Mouse (Mus musculus): ENCODE data around the gene Ifna11. TPM values are rescaled to one million over a fixed set of nuclear protein-coding genes. Genes with fewer than 3 reads are reported as not detected.

Gene Ifna11
- polyA plus RNA-seq, 1 experiment: not detected

- WGBS: 47% methylated on average over 2 of the region's 2 CpGs
- H3K4me1 ChIP-seq (ENCODE audit: control insufficient read depth, insufficient read depth, low read length): no peaks in the 10 kb centered on the region
- H3K4me3 ChIP-seq (ENCODE audit: insufficient read depth, low read depth, low read length): no peak overlapping the region
- TF ChIP-seq CTCF (conservative IDR thresholded peaks at IDR 0.05; ENCODE audit: insufficient read depth, insufficient read length, low read depth, low read length): no peak
- TF ChIP-seq POLR2A (IDR thresholded peaks at IDR 0.05; ENCODE audit: low read depth, low read length): no peak
- DNase-seq: no peak
- no peak overlapping the region for H3K27ac ChIP-seq (ENCODE audit: insufficient read depth, low read depth, low read length)
- H3K27me3 ChIP-seq (replicated peaks; ENCODE audit: control insufficient read depth, insufficient read depth, low read length): no peaks in the 10 kb centered on the region
- no peaks in the 10 kb centered on the region for H3K36me3 ChIP-seq (ENCODE audit: control insufficient read depth, insufficient read depth, low read length)
Measured at GRCm38 (mm10) chr4:88845334-88845733, 25.6 kb downstream of the Ifna11 start.

- H3K27ac ChIP-seq (ENCODE audit: insufficient read depth, low read depth, low read length): no peak within 1 kb of the TSS
- H3K4me1 ChIP-seq (ENCODE audit: control insufficient read depth, insufficient read depth, low read length): no peaks in the 10 kb centered on the region
- no peaks in the 10 kb centered on the region for H3K36me3 ChIP-seq (ENCODE audit: control insufficient read depth, insufficient read depth, low read length)
- no peak for DNase-seq
- WGBS: 75% methylated on average over 1 of the region's 1 CpGs
- no peaks in the 10 kb centered on the region for H3K27me3 ChIP-seq (replicated peaks; ENCODE audit: control insufficient read depth, insufficient read depth, low read length)
- no peak within 1 kb of the TSS for H3K4me3 ChIP-seq (ENCODE audit: insufficient read depth, low read depth, low read length)
- TF ChIP-seq POLR2A (IDR thresholded peaks at IDR 0.05; ENCODE audit: low read depth, low read length) (no peak), CTCF (conservative IDR thresholded peaks at IDR 0.05; ENCODE audit: insufficient read depth, insufficient read length, low read depth, low read length) (no peak)
Measured at GRCm38 (mm10) chr4:88849698-88850097, 29.9 kb downstream of the Ifna11 start, which contains the start of gene Ifna1. Gene Ifna1 (plus strand): TSS chr4:88850087.

GRCm38 (mm10) chr4:88851026-88851763 is 31.4 kb downstream of the Ifna11 start:
- TF ChIP-seq POLR2A (IDR thresholded peaks at IDR 0.05; ENCODE audit: low read depth, low read length): no peak
- TF ChIP-seq CTCF (conservative IDR thresholded peaks at IDR 0.05; ENCODE audit: insufficient read depth, insufficient read length, low read depth, low read length): no peak
- no peaks in the 10 kb centered on the region for H3K36me3 ChIP-seq (ENCODE audit: control insufficient read depth, insufficient read depth, low read length)
- no peak overlapping the region for H3K27ac ChIP-seq (ENCODE audit: insufficient read depth, low read depth, low read length)
- H3K27me3 ChIP-seq (replicated peaks; ENCODE audit: control insufficient read depth, insufficient read depth, low read length): no peaks in the 10 kb centered on the region
- DNase-seq: no peak
- 73% methylated on average over 4 of the region's 4 CpGs for WGBS
- no peaks in the 10 kb centered on the region for H3K4me1 ChIP-seq (ENCODE audit: control insufficient read depth, insufficient read depth, low read length)
- H3K4me3 ChIP-seq (ENCODE audit: insufficient read depth, low read depth, low read length): no peak overlapping the region

DNA sequence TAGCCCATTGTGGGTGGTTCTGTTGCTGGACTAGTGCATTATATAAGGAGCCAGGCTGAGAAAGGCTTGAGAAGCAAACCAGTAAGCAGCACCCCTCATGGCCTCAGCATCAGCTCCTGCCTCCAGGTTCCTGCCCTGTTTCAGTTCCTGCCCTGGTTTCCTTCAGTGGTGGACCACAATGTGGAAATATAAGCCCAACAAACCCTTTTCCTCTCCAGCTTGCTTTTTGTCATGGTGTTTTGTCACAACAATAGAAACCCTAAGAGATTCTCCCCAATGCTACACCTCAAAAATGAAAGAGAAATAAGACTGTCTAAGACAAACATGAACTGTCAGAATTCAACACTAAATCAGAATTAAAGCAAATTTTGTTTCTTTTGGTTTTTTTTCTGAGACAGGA is 39.5 kb downstream of the Ifna11 start:
- no peak for DNase-seq
- H3K4me1 ChIP-seq (ENCODE audit: control insufficient read depth, insufficient read depth, low read length): no peaks in the 10 kb centered on the region
- no peaks in the 10 kb centered on the region for H3K36me3 ChIP-seq (ENCODE audit: control insufficient read depth, insufficient read depth, low read length)
- H3K4me3 ChIP-seq (ENCODE audit: insufficient read depth, low read depth, low read length): no peak overlapping the region
- H3K27me3 ChIP-seq (replicated peaks; ENCODE audit: control insufficient read depth, insufficient read depth, low read length): no peaks in the 10 kb centered on the region
- TF ChIP-seq CTCF (conservative IDR thresholded peaks at IDR 0.05; ENCODE audit: insufficient read depth, insufficient read length, low read depth, low read length): no peak
- TF ChIP-seq POLR2A (IDR thresholded peaks at IDR 0.05; ENCODE audit: low read depth, low read length): no peak
- H3K27ac ChIP-seq (ENCODE audit: insufficient read depth, low read depth, low read length): no peak overlapping the region

GRCm38 (mm10) chr4:88863309-88863708 is 43.5 kb downstream of the Ifna11 start:
- 10% methylated on average over 7 of the region's 7 CpGs for WGBS
- H3K4me3 ChIP-seq (ENCODE audit: insufficient read depth, low read depth, low read length): no peak overlapping the region
- TF ChIP-seq CTCF (conservative IDR thresholded peaks at IDR 0.05; ENCODE audit: insufficient read depth, insufficient read length, low read depth, low read length) (no peak), POLR2A (IDR thresholded peaks at IDR 0.05; ENCODE audit: low read depth, low read length) (no peak)
- H3K36me3 ChIP-seq (ENCODE audit: control insufficient read depth, insufficient read depth, low read length): no peaks in the 10 kb centered on the region
- no peak overlapping the region for H3K27ac ChIP-seq (ENCODE audit: insufficient read depth, low read depth, low read length)
- no peaks in the 10 kb centered on the region for H3K4me1 ChIP-seq (ENCODE audit: control insufficient read depth, insufficient read depth, low read length)
- H3K27me3 ChIP-seq (replicated peaks; ENCODE audit: control insufficient read depth, insufficient read depth, low read length): no peaks in the 10 kb centered on the region
- no peak for DNase-seq

- Histone ChIP-seq H3K4me1 (ENCODE audit: control insufficient read depth, insufficient read depth, low read length) (no peaks in the 10 kb centered on the region), H3K36me3 (ENCODE audit: control insufficient read depth, insufficient read depth, low read length) (no peaks in the 10 kb centered on the region), H3K4me3 (ENCODE audit: insufficient read depth, low read depth, low read length) (no peak overlapping the region), H3K27ac (ENCODE audit: insufficient read depth, low read depth, low read length) (no peak overlapping the region), H3K27me3 (replicated peaks; ENCODE audit: control insufficient read depth, insufficient read depth, low read length) (no peaks in the 10 kb centered on the region)
- TF ChIP-seq POLR2A (IDR thresholded peaks at IDR 0.05; ENCODE audit: low read depth, low read length) (no peak), CTCF (conservative IDR thresholded peaks at IDR 0.05; ENCODE audit: insufficient read depth, insufficient read length, low read depth, low read length) (no peak)
- WGBS: 78% methylated on average over 9 of the region's 9 CpGs
- DNase-seq: peak; percentile 25
Measured at GRCm38 (mm10) chr4:88864599-88864998, 44.8 kb downstream of the Ifna11 start.

- Histone ChIP-seq H3K4me1 (ENCODE audit: control insufficient read depth, insufficient read depth, low read length) (no peaks in the 10 kb centered on the region), H3K27ac (ENCODE audit: insufficient read depth, low read depth, low read length) (no peak overlapping the region), H3K27me3 (replicated peaks; ENCODE audit: control insufficient read depth, insufficient read depth, low read length) (no peaks in the 10 kb centered on the region), H3K36me3 (ENCODE audit: control insufficient read depth, insufficient read depth, low read length) (no peaks in the 10 kb centered on the region), H3K4me3 (ENCODE audit: insufficient read depth, low read depth, low read length) (no peak overlapping the region)
- 64% methylated on average over 6 of the region's 6 CpGs for WGBS
- no peak for TF ChIP-seq POLR2A (IDR thresholded peaks at IDR 0.05; ENCODE audit: low read depth, low read length)
- TF ChIP-seq CTCF (conservative IDR thresholded peaks at IDR 0.05; ENCODE audit: insufficient read depth, insufficient read length, low read depth, low read length): no peak
- peak; percentile 21 for DNase-seq
Measured at GRCm38 (mm10) chr4:88865011-88865569, 45.3 kb downstream of the Ifna11 start.

Measured in kidney, adult 2 months (tissue).